ENCODE assay signal across 28 mouse cellular contexts in the genomic region with DNA sequence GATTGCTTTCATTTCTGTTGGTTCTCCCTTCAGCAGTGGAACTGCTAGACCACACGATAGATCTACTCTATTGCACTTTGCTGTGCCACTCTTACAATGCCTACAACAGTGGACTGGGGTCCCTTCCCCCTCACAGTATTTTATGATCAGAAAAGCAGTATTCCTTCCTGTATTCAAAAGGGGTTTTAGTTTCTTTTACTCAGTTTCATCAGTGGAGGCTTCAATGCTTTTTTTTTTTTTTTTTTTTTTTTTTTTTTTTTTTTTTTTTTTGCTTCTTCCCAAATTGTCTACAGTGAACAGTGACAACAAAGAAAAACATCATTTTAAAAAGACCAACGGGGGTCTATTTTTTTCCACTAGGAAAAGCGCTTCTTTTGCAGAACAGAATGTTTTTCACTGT.
"Had no signal": no experiment of that assay in that cellular context is flagged by ENCODE, and none has a peak within 500 bp of the region (broad histone marks: within the 10 kb centered on the region; RNA-seq: fewer than 3 reads in every experiment).

No protein-coding gene starts in this region.

- H3K9ac ChIP-seq: embryonic facial prominence, embryonic 12.5 days; embryonic facial prominence, embryonic 13.5 days; embryonic facial prominence, embryonic 15.5 days; forebrain, embryonic 12.5 days; forebrain, embryonic 13.5 days; forebrain, embryonic 15.5 days; forebrain, postnatal 0 days had no signal

- H3K4me1 ChIP-seq: embryonic facial prominence, embryonic 10.5 days; embryonic facial prominence, embryonic 12.5 days; embryonic facial prominence, embryonic 13.5 days; embryonic facial prominence, embryonic 15.5 days; forebrain, embryonic 12.5 days; heart, embryonic 10.5 days had no signal

- ATAC-seq: forebrain, embryonic 13.5 days; forebrain, embryonic 14.5 days; forebrain, embryonic 15.5 days; forebrain, postnatal 0 days had no signal

- DNase-seq: cerebellum, adult 9-10 months; cerebellum, adult 9-11 months; cerebellum, postnatal 10 days; cerebellum, postnatal 14 days; cerebellum, postnatal 25 days; cerebellum, postnatal 36 days; embryo, embryonic 11 days; forebrain, postnatal 0 days; gastrocnemius, adult 2 months; gastrocnemius, postnatal 10 days; gastrocnemius, postnatal 14 days; gastrocnemius, postnatal 25 days; gastrocnemius, postnatal 36 days; heart, adult 11 months; heart, adult 18-20 months; heart, adult 2 months had no signal

- H3K27me3 ChIP-seq: embryonic facial prominence, embryonic 12.5 days; embryonic facial prominence, embryonic 13.5 days; embryonic facial prominence, embryonic 15.5 days; forebrain, embryonic 12.5 days; forebrain, embryonic 13.5 days; forebrain, embryonic 15.5 days had no signal

- H3K4me3 ChIP-seq: embryonic facial prominence, embryonic 10.5 days; embryonic facial prominence, embryonic 12.5 days; embryonic facial prominence, embryonic 13.5 days; embryonic facial prominence, embryonic 15.5 days; erythroblast, embryonic 14.5 days; forebrain, embryonic 10.5 days; forebrain, embryonic 12.5 days; forebrain, embryonic 13.5 days; forebrain, embryonic 15.5 days; gastrocnemius, adult 2 months; heart, adult 2 months; heart, embryonic 10.5 days had no signal

- H3K9me3 ChIP-seq: embryonic facial prominence, embryonic 10.5 days; embryonic facial prominence, embryonic 12.5 days; embryonic facial prominence, embryonic 13.5 days; embryonic facial prominence, embryonic 15.5 days; forebrain, embryonic 10.5 days; forebrain, embryonic 12.5 days; forebrain, embryonic 13.5 days; forebrain, embryonic 15.5 days; heart, embryonic 10.5 days had no signal

- H3K4me2 ChIP-seq: embryonic facial prominence, embryonic 12.5 days; embryonic facial prominence, embryonic 13.5 days; embryonic facial prominence, embryonic 15.5 days; forebrain, embryonic 12.5 days; forebrain, embryonic 13.5 days; forebrain, embryonic 15.5 days; heart, embryonic 11.5 days had no signal

- H3K27ac ChIP-seq: embryonic facial prominence, embryonic 10.5 days; embryonic facial prominence, embryonic 12.5 days; embryonic facial prominence, embryonic 13.5 days; embryonic facial prominence, embryonic 15.5 days; forebrain, embryonic 10.5 days; forebrain, embryonic 12.5 days; forebrain, embryonic 13.5 days; forebrain, embryonic 15.5 days; gastrocnemius, adult 2 months; heart, adult 2 months; heart, embryonic 10.5 days had no signal

- H3K36me3 ChIP-seq: embryonic facial prominence, embryonic 10.5 days; embryonic facial prominence, embryonic 12.5 days; embryonic facial prominence, embryonic 13.5 days; embryonic facial prominence, embryonic 15.5 days; forebrain, embryonic 12.5 days; forebrain, embryonic 15.5 days; heart, embryonic 10.5 days had no signal
